Mouse (Mus musculus) embryonic fibroblast, embryonic 13.5 days (primary cell): ENCODE measurements around the gene Gpr183.

Experiments
- CTCF ChIP-seq: IDR thresholded peaks from 2 replicates; pipeline ENCODE4 v1.5.1; 2011; ENCODE audit warnings: mild to moderate bottlenecking, control low read depth, low read length, moderate library complexity, borderline replicate concordance; ENCODE audit not compliant: insufficient read depth
- POLR2A ChIP-seq: IDR thresholded peaks from 2 replicates; pipeline ENCODE4 v1.6.1; 2011; ENCODE audit warnings: low read depth, mild to moderate bottlenecking, control low read depth, low read length, moderate library complexity

GRCm38 (mm10) chr14:121920511-121921124, 44.4 kb downstream of the Gpr183 start:
- peak; percentile 7; the same call in 1 of the 2 replicates for TF ChIP-seq CTCF
- no peak for TF ChIP-seq POLR2A
